Mouse (Mus musculus): ENCODE data around the gene Tamm41. TPM values are rescaled to one million over a fixed set of nuclear protein-coding genes. Genes with fewer than 3 reads are reported as not detected.

The Tamm41 gene
- polyA plus RNA-seq, 2 experiments, result 39.8 to 60.8 TPM

DNA sequence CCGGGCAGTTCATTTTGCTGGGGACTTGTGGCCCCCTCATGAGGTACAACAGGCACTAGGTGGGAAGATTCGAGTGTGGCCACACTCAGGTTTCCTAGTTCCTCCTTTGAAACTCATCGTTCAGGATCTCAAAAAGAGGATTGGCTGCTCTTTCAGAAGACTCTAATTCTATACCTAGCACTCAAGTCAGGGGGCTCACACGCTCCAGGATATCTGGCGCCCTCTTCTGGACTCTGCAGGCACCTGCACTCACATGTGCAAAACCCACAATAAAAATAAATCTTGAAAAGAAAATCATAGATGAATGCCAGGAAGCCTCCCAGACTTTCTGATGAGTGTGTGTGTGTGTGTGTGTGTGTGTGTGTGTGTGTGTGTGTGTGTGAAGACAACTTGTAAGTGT, 66.8 kb downstream of the Tamm41 start:
- ATAC-seq (ENCODE audit: low FRiP score, low read depth) (no peak), DNase-seq (ENCODE audit: low spot score) (no peak)
- Histone ChIP-seq H3K4me1 (ENCODE audit: control insufficient read depth, insufficient read depth, low read length) (peaks cover 11% of the 10 kb centered on the region; the same call in 1 of the 2 replicates), H3K27me3 (ENCODE audit: control insufficient read depth, insufficient read depth, low read length) (no peaks in the 10 kb centered on the region), H3K4me3 (replicated peaks; ENCODE audit: low read length) (no peak overlapping the region), H3K36me3 (ENCODE audit: control insufficient read depth, insufficient read depth, low read length) (no peaks in the 10 kb centered on the region), H3K4me2 (replicated peaks; ENCODE audit: low read depth, low read length, severe bottlenecking) (no peak overlapping the region), H3K27ac (replicated peaks; ENCODE audit: low read depth, low read length) (no peak overlapping the region), H3K9ac (ENCODE audit: low read depth, low read length, severe bottlenecking) (no peak overlapping the region), H3K9me3 (ENCODE audit: control insufficient read depth, low read length) (no peaks in the 10 kb centered on the region)
- no peak for TF ChIP-seq POLR2A (IDR thresholded peaks at IDR 0.05; ENCODE audit: borderline replicate concordance, extremely low read depth, insufficient read depth, insufficient read length)
- WGBS, result 67% methylated on average over 5 of the region's 5 CpGs

DNA sequence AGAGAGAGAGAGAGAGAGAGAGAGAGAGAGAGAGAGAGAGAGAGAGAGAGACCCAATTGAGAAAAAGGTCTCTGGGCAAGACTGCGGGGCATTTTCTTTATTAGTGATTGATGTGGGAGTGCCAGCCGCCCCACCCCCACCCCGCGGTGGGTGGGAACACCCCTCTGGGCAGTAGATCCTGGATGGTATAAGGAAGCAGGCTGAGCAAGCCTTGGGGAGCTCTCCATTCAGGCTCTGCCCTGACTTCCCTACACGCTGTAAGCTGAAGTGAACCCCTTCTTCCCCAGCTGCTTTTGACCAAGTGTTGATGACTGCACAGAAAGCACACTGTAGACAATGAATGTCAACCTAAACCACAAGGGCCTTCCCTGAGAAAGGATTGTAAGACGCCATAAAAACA, 67.3 kb downstream of the Tamm41 start:
- no peaks in the 10 kb centered on the region for H3K36me3 ChIP-seq (ENCODE audit: control insufficient read depth, insufficient read depth, low read length)
- H3K9ac ChIP-seq (ENCODE audit: low read depth, low read length, severe bottlenecking), result no peak overlapping the region
- H3K27me3 ChIP-seq (ENCODE audit: control insufficient read depth, insufficient read depth, low read length), result no peaks in the 10 kb centered on the region
- DNase-seq (ENCODE audit: low spot score) (no peak), ATAC-seq (ENCODE audit: low FRiP score, low read depth) (no peak)
- peaks cover 11% of the 10 kb centered on the region; the same call in 1 of the 2 replicates for H3K4me1 ChIP-seq (ENCODE audit: control insufficient read depth, insufficient read depth, low read length)
- WGBS, result 16% methylated on average over 6 of the region's 6 CpGs
- no peak overlapping the region for H3K4me3 ChIP-seq (replicated peaks; ENCODE audit: low read length)
- H3K4me2 ChIP-seq (replicated peaks; ENCODE audit: low read depth, low read length, severe bottlenecking), result 0 out of 2 replicates have a peak overlapping the region, but pooled peaks have one; percentile 100
- no peak overlapping the region for H3K27ac ChIP-seq (replicated peaks; ENCODE audit: low read depth, low read length)
- TF ChIP-seq POLR2A (IDR thresholded peaks at IDR 0.05; ENCODE audit: borderline replicate concordance, extremely low read depth, insufficient read depth, insufficient read length), result no peak
- no peaks in the 10 kb centered on the region for H3K9me3 ChIP-seq (ENCODE audit: control insufficient read depth, low read length)

DNA sequence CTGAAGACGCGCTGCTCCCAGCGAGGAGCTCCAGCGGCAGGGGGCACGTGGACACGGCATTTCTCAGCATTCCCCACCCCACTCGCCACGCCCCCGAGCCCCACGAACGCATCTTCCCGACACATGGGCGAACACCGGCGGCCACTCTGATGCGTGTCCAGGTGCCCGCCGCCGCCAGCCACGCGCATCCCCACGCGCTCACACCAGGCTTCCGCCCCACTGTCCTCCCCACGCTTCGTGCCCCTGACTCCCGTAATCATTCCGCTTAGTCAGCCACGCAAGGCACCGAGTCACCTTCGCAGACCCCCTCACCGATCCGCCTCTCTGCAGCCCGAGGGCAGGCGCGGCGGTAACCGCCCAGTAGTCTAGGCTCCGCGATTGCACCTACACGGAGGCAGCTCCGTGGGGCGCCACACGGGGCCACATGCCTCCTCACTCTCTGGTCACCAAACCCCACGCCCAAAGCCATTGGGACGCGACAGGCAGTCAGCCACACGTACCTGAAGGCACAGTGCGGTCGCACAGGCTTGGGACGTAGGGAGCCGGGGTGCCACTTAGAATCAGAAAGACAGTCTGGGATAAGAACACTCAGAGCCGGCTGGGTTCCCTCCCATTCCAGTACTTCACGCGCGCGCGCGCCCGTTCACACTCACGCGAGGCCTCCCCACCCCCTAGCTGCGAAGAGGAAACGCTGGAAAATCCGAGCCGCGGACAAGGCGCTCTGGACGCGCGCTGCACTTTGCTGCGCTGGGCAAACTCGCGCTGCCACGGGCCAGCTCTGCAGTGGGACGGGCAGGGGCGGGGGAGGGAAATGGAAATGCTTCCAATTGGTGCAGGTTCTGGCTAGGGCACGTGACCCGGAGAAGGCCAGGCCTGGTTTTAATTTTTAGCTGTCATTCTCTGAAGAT, 68.2 kb downstream of the Tamm41 start, which contains the start of gene Vgll4:
TSS of gene Vgll4 (minus strand) at position 782 of the 908 bp plus-strand sequence.
- peak within 1 kb of the TSS; percentile 100 for H3K4me2 ChIP-seq (replicated peaks; ENCODE audit: low read depth, low read length, severe bottlenecking)
- no peak for TF ChIP-seq POLR2A (IDR thresholded peaks at IDR 0.05; ENCODE audit: borderline replicate concordance, extremely low read depth, insufficient read depth, insufficient read length)
- H3K27ac ChIP-seq (replicated peaks; ENCODE audit: low read depth, low read length), result 0 out of 2 replicates have a peak within 1 kb of the TSS, but pooled peaks have one; percentile 79
- H3K4me1 ChIP-seq (ENCODE audit: control insufficient read depth, insufficient read depth, low read length), result peaks cover 13% of the 10 kb centered on the region; the same call in 1 of the 2 replicates
- H3K4me3 ChIP-seq (replicated peaks; ENCODE audit: low read length), result peak within 1 kb of the TSS; percentile 76
- 1% methylated on average over 71 of the region's 79 CpGs for WGBS
- DNase-seq (ENCODE audit: low spot score), result peak; percentile 77
- H3K9ac ChIP-seq (ENCODE audit: low read depth, low read length, severe bottlenecking), result peak within 1 kb of the TSS; percentile 82
- H3K36me3 ChIP-seq (ENCODE audit: control insufficient read depth, insufficient read depth, low read length), result no peaks in the 10 kb centered on the region
- H3K9me3 ChIP-seq (ENCODE audit: control insufficient read depth, low read length), result no peaks in the 10 kb centered on the region
- no peaks in the 10 kb centered on the region for H3K27me3 ChIP-seq (ENCODE audit: control insufficient read depth, insufficient read depth, low read length)
- ATAC-seq (ENCODE audit: low FRiP score, low read depth), result peak; percentile 60

DNA sequence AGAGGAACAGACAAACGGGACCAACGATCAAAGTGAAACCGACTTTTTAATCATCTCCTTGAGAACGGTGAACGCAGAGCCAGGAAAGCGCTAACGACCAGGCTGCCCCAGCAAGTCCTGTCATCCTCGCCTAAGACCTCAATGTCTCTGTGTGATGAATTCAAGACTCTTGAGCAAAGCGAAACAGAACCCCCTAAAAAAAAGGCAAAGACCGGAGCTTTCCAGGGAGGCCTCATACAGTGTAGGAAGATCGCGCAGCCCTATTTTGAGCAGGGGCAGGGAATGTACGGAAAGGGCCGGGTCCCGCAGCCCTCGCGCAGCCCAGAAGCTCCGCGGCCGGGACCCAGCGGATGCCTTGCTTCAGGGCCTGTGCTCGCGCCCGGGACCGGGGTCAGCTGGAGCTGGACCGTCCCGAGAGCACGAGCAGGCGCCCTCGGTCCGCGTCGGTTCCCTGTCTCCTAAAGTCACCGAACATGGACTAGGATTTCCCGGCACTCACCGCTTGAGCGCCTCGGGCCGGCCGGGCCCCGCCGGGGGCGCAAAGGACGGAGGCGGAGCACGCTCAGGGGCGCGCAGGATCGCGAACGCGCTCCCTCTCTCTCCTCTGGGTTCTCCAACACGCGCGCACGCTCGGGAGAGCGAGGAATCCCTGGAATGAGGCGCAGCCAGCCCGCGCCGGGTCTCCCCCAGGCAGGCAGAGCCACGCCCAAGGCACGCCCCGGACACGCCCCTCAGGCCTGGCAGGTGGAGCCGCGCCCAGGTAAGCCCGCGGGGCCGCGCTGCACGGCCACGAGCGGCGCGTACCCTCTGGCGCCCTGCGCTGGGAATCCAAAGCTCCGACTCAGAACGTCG, 69.1 kb downstream of the Tamm41 start:
- Histone ChIP-seq H3K27me3 (ENCODE audit: control insufficient read depth, insufficient read depth, low read length) (no peaks in the 10 kb centered on the region), H3K4me1 (ENCODE audit: control insufficient read depth, insufficient read depth, low read length) (peaks cover 22% of the 10 kb centered on the region)
- under 1% methylated on average over 46 of the region's 82 CpGs for WGBS

DNA sequence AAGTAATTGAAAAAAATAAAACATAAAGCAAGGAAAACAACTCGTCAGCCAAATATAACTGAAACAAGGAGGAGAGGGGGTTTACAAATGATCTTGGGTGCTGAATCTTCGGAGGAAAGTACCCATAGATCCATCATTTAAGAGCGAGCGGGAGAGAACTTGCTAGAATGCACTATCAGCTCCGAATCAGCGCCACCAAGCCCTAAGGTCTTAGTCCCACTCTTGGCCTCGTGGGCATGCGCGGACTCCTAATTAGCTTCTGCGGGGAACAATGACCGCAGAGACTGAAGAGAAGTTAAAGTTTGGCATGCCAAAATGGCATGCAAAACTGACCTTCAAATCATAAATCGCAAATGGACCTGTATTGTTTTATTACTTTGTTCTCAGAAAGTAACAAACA, 70.1 kb downstream of the Tamm41 start:
- Histone ChIP-seq H3K27ac (replicated peaks; ENCODE audit: low read depth, low read length) (no peak overlapping the region), H3K4me1 (ENCODE audit: control insufficient read depth, insufficient read depth, low read length) (peaks cover 28% of the 10 kb centered on the region), H3K27me3 (ENCODE audit: control insufficient read depth, insufficient read depth, low read length) (no peaks in the 10 kb centered on the region), H3K36me3 (ENCODE audit: control insufficient read depth, insufficient read depth, low read length) (no peaks in the 10 kb centered on the region), H3K9me3 (ENCODE audit: control insufficient read depth, low read length) (no peaks in the 10 kb centered on the region), H3K9ac (ENCODE audit: low read depth, low read length, severe bottlenecking) (peak overlapping the region; percentile 82; the same call in 1 of the 2 replicates), H3K4me2 (replicated peaks; ENCODE audit: low read depth, low read length, severe bottlenecking) (peak overlapping the region; percentile 100), H3K4me3 (replicated peaks; ENCODE audit: low read length) (peak overlapping the region; percentile 76)
- ATAC-seq (ENCODE audit: low FRiP score, low read depth) (no peak), DNase-seq (ENCODE audit: low spot score) (no peak)
- no peak for TF ChIP-seq POLR2A (IDR thresholded peaks at IDR 0.05; ENCODE audit: borderline replicate concordance, extremely low read depth, insufficient read depth, insufficient read length)
- 31% methylated on average over 12 of the region's 12 CpGs for WGBS

More for the DNA sequence above, 69.1 kb downstream of the Tamm41 start:
- Histone ChIP-seq H3K36me3 (ENCODE audit: control insufficient read depth, insufficient read depth, low read length) (no peaks in the 10 kb centered on the region), H3K4me3 (replicated peaks; ENCODE audit: low read length) (peak overlapping the region; percentile 76), H3K9me3 (ENCODE audit: control insufficient read depth, low read length) (no peaks in the 10 kb centered on the region), H3K27ac (replicated peaks; ENCODE audit: low read depth, low read length) (peak overlapping the region; percentile 79), H3K9ac (ENCODE audit: low read depth, low read length, severe bottlenecking) (peak overlapping the region; percentile 82), H3K4me2 (replicated peaks; ENCODE audit: low read depth, low read length, severe bottlenecking) (peak overlapping the region; percentile 100)
- ATAC-seq (ENCODE audit: low FRiP score, low read depth), result peak; percentile 84
- DNase-seq (ENCODE audit: low spot score), result peak; percentile 89
- TF ChIP-seq POLR2A (IDR thresholded peaks at IDR 0.05; ENCODE audit: borderline replicate concordance, extremely low read depth, insufficient read depth, insufficient read length), result 0 out of 2 replicates have a peak, but pooled peaks have one; percentile 49

Measured in limb, embryonic 14.5 days (tissue).